Mouse (Mus musculus) left cerebral cortex, postnatal 4 days (tissue): ENCODE measurements around the gene Tlx1. TPM values are rescaled to one million over a fixed set of nuclear protein-coding genes. Genes with fewer than 3 reads are reported as not detected.
A peak's percentile ranks its signal among the peaks of the same experiment; 100 is the strongest.

Experiments
- DNase-seq: peaks from one replicate; pipeline ENCODE4 v3.0.0-alpha.2; 2022
- intact Hi-C: fragments of 180-260 bp; cut with DNase I; formaldehyde crosslinking; loops from one replicate; pipeline ENCODE4 v1.15.1; 2025
- total RNA-seq, 2 experiments: library from RNA; stranded (reverse); gene quantifications; 2 replicates each; pipeline ENCODE4 v1.2.3; 2021

Gene Tlx1
- total RNA-seq, 2 experiments from 2014 or later: not detected

GRCm38 (mm10) chr19:45156381-45156780 lies 5.9 kb downstream of the Tlx1 start:
- intact Hi-C loops: loop anchor here (5.0 to 10.0 kb wide), 2 partner anchors 79 to 412 kb away; partner anchors contain the start of gene Kazald1
- no peak for DNase-seq

- intact Hi-C loops: loop anchor here (5.0 to 10.0 kb wide), 2 partner anchors 81 to 413 kb away; partner anchors contain the start of gene Kazald1
Observed at GRCm38 (mm10) chr19:45158201-45158600, 7.7 kb downstream of the Tlx1 start.

GRCm38 (mm10) chr19:45158896-45159295 lies 8.4 kb downstream of the Tlx1 start:
- intact Hi-C loops: loop anchor here (5.0 to 10.0 kb wide), 2 partner anchors 82 to 414 kb away; partner anchors contain the start of gene Kazald1
- no peak for DNase-seq

More at GRCm38 (mm10) chr19:45158201-45158600, 7.7 kb downstream of the Tlx1 start:
- DNase-seq: no peak

- no peak for DNase-seq
- intact Hi-C loops: loop anchor here (5.0 to 10.0 kb wide), 2 partner anchors 82 to 415 kb away; partner anchors contain the start of gene Kazald1
Observed at GRCm38 (mm10) chr19:45159491-45159890, 9.0 kb downstream of the Tlx1 start.

- intact Hi-C loops: loop anchor here (5.0 to 10.0 kb wide), 2 partner anchors 83 to 415 kb away; partner anchors contain the start of gene Kazald1
- no peak for DNase-seq
Observed at GRCm38 (mm10) chr19:45159991-45160390, 9.5 kb downstream of the Tlx1 start.

GRCm38 (mm10) chr19:45160523-45160922 lies 10.0 kb downstream of the Tlx1 start:
- intact Hi-C loops: no loop called here
- no peak for DNase-seq

GRCm38 (mm10) chr19:45161093-45161492 lies 10.6 kb downstream of the Tlx1 start:
- DNase-seq: peak; percentile 72
- intact Hi-C loops: no loop called here

GRCm38 (mm10) chr19:45162181-45162580 lies 11.7 kb downstream of the Tlx1 start:
- no peak for DNase-seq
- intact Hi-C loops: no loop called here

- intact Hi-C loops: no loop called here
- no peak for DNase-seq
Observed at GRCm38 (mm10) chr19:45162871-45163270, 12.4 kb downstream of the Tlx1 start.

- DNase-seq: no peak
- intact Hi-C loops: no loop called here
Observed at GRCm38 (mm10) chr19:45170451-45170850, 20.0 kb downstream of the Tlx1 start.

- DNase-seq: no peak
- intact Hi-C loops: no loop called here
Observed at GRCm38 (mm10) chr19:45174803-45175202, 24.3 kb downstream of the Tlx1 start.

GRCm38 (mm10) chr19:45176269-45176668 lies 25.8 kb downstream of the Tlx1 start:
- intact Hi-C loops: no loop called here
- no peak for DNase-seq

GRCm38 (mm10) chr19:45177004-45177737 lies 26.7 kb downstream of the Tlx1 start:
- DNase-seq: peak; percentile 82
- intact Hi-C loops: no loop called here

GRCm38 (mm10) chr19:45179451-45179850 lies 29.0 kb downstream of the Tlx1 start:
- intact Hi-C loops: no loop called here
- DNase-seq: no peak

- no peak for DNase-seq
- intact Hi-C loops: no loop called here
Observed at GRCm38 (mm10) chr19:45180447-45180846, 30.0 kb downstream of the Tlx1 start.

- intact Hi-C loops: no loop called here
- DNase-seq: no peak
Observed at GRCm38 (mm10) chr19:45194651-45195050, 44.2 kb downstream of the Tlx1 start.

GRCm38 (mm10) chr19:45196967-45197366 lies 46.5 kb downstream of the Tlx1 start:
- no peak for DNase-seq
- intact Hi-C loops: no loop called here

GRCm38 (mm10) chr19:45205311-45206105 lies 55.0 kb downstream of the Tlx1 start:
- intact Hi-C loops: no loop called here

More at GRCm38 (mm10) chr19:45205311-45206105, 55.0 kb downstream of the Tlx1 start:
- DNase-seq: no peak
